Mouse (Mus musculus) limb, embryonic 14.5 days (tissue): ENCODE results near the gene Ubtd1. TPM values are rescaled to one million over a fixed set of nuclear protein-coding genes. Genes with fewer than 3 reads are reported as not detected.

ENCODE experiments used
- ATAC-seq: fragments of 200-750 bp; cut with Nextera tagmentation; 2 replicates; pipeline ENCODE4 v1.8.0; 2017; ENCODE audit warnings: low read depth, moderate number of reproducible peaks, moderate TSS enrichment; ENCODE audit not compliant: low FRiP score
- DNase-seq: peaks from one replicate; pipeline ENCODE4 v3.0.0-alpha.2; 2015; ENCODE audit warnings: low spot score
- H3K27ac ChIP-seq: fragments of 300-500 bp; sonication (generic); replicated peaks from 2 replicates; pipeline ENCODE4 v1.5.1; 2014; ENCODE audit warnings: low read depth, mild to moderate bottlenecking, low read length, moderate library complexity, mixed read lengths
- H3K27me3 ChIP-seq: fragments of 300-500 bp; sonication (generic); 2 replicates; pipeline ENCODE4 v1.6.1; 2014; ENCODE audit warnings: low read length, mixed read lengths; ENCODE audit not compliant: control insufficient read depth, insufficient read depth
- H3K36me3 ChIP-seq: fragments of 300-500 bp; sonication (generic); 2 replicates; pipeline ENCODE4 v1.6.1; 2014; ENCODE audit warnings: mild to moderate bottlenecking, low read length, moderate library complexity, mixed read lengths; ENCODE audit not compliant: control insufficient read depth, insufficient read depth
- H3K4me1 ChIP-seq: fragments of 300-500 bp; sonication (generic); 2 replicates; pipeline ENCODE4 v1.6.1; 2014; ENCODE audit warnings: antibody characterized with exemption, low read length, mixed read lengths; ENCODE audit not compliant: control insufficient read depth, insufficient read depth
- H3K4me2 ChIP-seq: fragments of 300-500 bp; sonication (generic); replicated peaks from 2 replicates; pipeline ENCODE4 v1.6.1; 2014; ENCODE audit warnings: low read depth, mild to moderate bottlenecking, low read length, moderate library complexity; ENCODE audit not compliant: severe bottlenecking
- H3K4me3 ChIP-seq: fragments of 300-500 bp; sonication (generic); replicated peaks from 2 replicates; pipeline ENCODE4 v1.5.1; 2014; ENCODE audit warnings: low read length
- H3K9ac ChIP-seq: fragments of 300-500 bp; sonication (generic); 2 replicates; pipeline ENCODE4 v1.6.1; 2014; ENCODE audit warnings: mild to moderate bottlenecking, low read depth, low read length, moderate library complexity; ENCODE audit not compliant: severe bottlenecking
- H3K9me3 ChIP-seq: fragments of 300-500 bp; sonication (generic); 2 replicates; pipeline ENCODE4 v1.6.1; 2016; ENCODE audit warnings: low read length; ENCODE audit not compliant: control insufficient read depth
- POLR2A ChIP-seq: fragments of 200-500 bp; IDR thresholded peaks from 2 replicates; pipeline ENCODE4 v1.8.0; 2012; ENCODE audit warnings: inconsistent platforms, mild to moderate bottlenecking, moderate library complexity, borderline replicate concordance; ENCODE audit not compliant: insufficient read depth, insufficient read length; ENCODE audit errors: extremely low read depth
- WGBS: fragments of 180-500 bp; shearing (Covaris S2); extraction: QIAGEN DNeasy Blood & Tissue Kit; methylation state at CpG from one replicate; pipeline ENCODE4 v1.1.7; 2014; 5-methylcytosine and 5-hydroxymethylcytosine counted together
- polyA plus RNA-seq, 2 experiments: library from polyadenylated mRNA; depleted of rRNA in 1 of 2; stranded (reverse) in 1 of 2; unstranded in 1 of 2; fragments of >200 nt; fragmentation: Nextera tagmentation in 1 of 2; extraction: Ambion mirVana in 1 of 2; gene quantifications; 2 replicates each; pipeline versions ENCODE4 v1.2.1 to v1.2.3; 2012 to 2014

Ubtd1 gene
- polyA plus RNA-seq, 2 experiments, result 19.4 to 38.9 TPM

DNA sequence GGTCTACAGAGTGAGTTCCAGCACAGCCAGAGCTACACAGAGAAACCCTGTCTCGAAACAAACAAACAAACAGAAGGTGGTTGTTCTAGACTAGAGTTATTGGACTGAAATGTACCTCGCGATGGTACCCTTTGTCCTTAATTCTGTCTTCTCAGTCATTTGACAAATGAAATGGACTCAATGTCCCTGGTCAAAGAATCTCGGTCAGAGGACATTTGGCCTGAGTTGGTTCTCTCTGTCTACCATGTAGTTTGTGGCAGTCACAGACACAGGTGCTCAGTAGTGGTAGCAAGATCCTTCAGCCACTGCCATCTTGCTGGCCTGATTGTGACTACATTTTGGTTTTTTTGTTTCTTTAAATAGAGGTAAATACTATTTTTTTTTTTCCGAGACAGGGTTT lies 4.4 kb downstream of the Ubtd1 start:
- Histone ChIP-seq H3K27ac (no peak overlapping the region), H3K27me3 (no peaks in the 10 kb centered on the region), H3K4me1 (peaks cover 10% of the 10 kb centered on the region), H3K9me3 (no peaks in the 10 kb centered on the region), H3K4me2 (no peak overlapping the region), H3K4me3 (no peak overlapping the region), H3K9ac (no peak overlapping the region), H3K36me3 (no peaks in the 10 kb centered on the region)
- DNase-seq (no peak), ATAC-seq (no peak)
- WGBS, result 91% methylated on average over 5 of the region's 5 CpGs
- TF ChIP-seq POLR2A, result no peak

DNA sequence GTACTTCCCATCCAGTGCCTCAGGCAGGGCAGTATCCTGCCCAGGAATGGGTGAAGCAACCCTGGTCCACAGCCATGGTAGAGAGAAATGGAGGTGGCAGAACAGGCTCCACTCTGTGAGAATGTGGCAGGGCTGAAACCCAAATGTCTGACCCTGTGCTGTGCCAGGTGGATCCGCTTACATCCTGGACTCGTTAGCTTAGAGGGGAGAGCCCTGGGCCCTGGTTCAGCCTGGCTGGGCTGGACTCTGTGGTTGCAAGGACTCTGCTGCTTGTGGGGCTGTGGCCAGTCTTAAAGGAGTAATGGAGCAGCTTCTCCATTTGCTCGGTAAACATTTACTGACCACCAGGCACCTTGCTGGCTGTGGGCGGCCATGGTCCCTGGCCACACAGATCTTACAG lies 5.6 kb downstream of the Ubtd1 start:
- H3K27me3 ChIP-seq, result no peaks in the 10 kb centered on the region
- no peak overlapping the region for H3K4me2 ChIP-seq
- H3K36me3 ChIP-seq, result no peaks in the 10 kb centered on the region
- no peak overlapping the region for H3K4me3 ChIP-seq
- H3K27ac ChIP-seq, result no peak overlapping the region
- TF ChIP-seq POLR2A, result no peak
- ATAC-seq (no peak), DNase-seq (no peak)
- H3K9me3 ChIP-seq, result no peaks in the 10 kb centered on the region
- WGBS, result 77% methylated on average over 4 of the region's 4 CpGs
- no peak overlapping the region for H3K9ac ChIP-seq
- H3K4me1 ChIP-seq, result peaks cover 10% of the 10 kb centered on the region

DNA sequence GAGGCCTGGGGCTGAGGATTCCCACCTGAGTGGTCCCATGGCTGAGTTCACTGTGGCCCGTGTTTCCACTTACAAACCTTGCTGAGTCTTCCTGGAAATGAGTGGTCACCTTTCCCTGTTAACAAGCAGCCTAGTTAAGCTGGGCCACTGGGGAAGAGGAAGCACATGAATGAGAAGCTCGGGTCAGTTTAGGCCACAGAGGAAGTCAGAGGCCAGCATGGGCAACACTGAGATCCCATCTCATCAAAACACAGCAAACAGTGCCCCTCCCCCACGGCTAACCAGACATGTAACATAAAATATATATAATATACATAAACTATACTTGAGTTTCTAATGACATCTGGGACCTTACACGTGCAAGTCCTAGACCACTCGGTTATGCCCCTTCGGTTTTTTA lies 8.2 kb downstream of the Ubtd1 start:
- Histone ChIP-seq H3K9ac (no peak overlapping the region), H3K4me1 (peaks cover 10% of the 10 kb centered on the region), H3K27me3 (no peaks in the 10 kb centered on the region), H3K4me2 (no peak overlapping the region), H3K36me3 (no peaks in the 10 kb centered on the region), H3K4me3 (no peak overlapping the region), H3K9me3 (no peaks in the 10 kb centered on the region), H3K27ac (no peak overlapping the region)
- no peak for TF ChIP-seq POLR2A
- ATAC-seq, result no peak
- DNase-seq, result no peak
- WGBS, result 76% methylated on average over 6 of the region's 6 CpGs

DNA sequence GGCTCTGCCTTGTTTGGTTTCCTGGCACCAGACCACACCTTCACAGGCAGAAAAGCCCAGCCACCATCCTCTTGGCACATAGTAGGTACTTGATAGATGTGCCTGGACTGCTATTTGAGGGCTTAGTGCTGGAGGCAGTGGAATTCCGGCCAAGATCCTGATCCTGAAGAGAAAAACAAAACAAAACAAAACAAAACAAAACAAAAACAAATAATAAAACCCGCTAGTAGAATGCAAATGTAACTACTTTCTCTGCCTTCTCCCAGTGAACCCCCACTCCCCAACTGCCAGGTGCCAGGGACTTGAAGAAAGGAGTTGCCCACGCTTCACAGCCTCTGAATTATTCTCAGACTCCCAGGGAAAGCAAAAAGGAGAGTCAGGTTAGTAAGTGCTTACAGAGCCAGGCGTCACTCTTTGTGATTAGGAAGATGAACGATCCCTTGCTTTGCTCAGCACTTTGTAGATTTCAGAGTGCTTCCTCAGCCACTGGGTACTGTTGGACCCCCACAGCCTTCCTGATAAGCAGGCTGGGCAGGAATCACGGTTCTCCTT lies 10.4 kb downstream of the Ubtd1 start:
- no peak overlapping the region for H3K4me3 ChIP-seq
- no peak overlapping the region for H3K27ac ChIP-seq
- H3K9ac ChIP-seq, result no peak overlapping the region
- H3K9me3 ChIP-seq, result no peaks in the 10 kb centered on the region
- H3K27me3 ChIP-seq, result no peaks in the 10 kb centered on the region
- ATAC-seq (no peak), DNase-seq (no peak)
- no peak overlapping the region for H3K4me2 ChIP-seq
- TF ChIP-seq POLR2A, result no peak
- H3K4me1 ChIP-seq, result peaks cover 19% of the 10 kb centered on the region
- H3K36me3 ChIP-seq, result no peaks in the 10 kb centered on the region
- WGBS, result 37% methylated on average over 6 of the region's 6 CpGs

DNA sequence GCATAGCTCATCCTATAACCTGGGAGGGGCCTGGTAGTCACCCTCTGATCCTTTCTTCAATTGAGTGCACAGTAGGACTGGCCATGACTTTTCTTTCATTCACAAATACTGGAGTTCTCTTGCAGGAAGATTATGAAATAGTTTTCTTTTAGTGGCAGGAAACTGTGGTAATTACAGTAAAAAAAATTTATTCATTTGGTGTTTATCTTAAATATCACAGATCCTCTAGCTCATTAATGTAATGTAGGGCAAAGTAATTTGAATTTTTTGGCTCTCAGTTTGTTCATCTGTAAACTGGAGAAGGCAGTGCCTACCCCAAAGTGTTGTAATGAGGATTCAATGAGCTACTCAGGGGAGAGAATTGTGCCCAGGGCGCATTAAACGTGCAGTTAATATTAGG lies 11.4 kb downstream of the Ubtd1 start:
- Histone ChIP-seq H3K4me3 (no peak overlapping the region), H3K9ac (no peak overlapping the region), H3K4me2 (no peak overlapping the region), H3K36me3 (no peaks in the 10 kb centered on the region), H3K27me3 (no peaks in the 10 kb centered on the region), H3K9me3 (no peaks in the 10 kb centered on the region), H3K27ac (no peak overlapping the region), H3K4me1 (peaks cover 28% of the 10 kb centered on the region)
- no peak for TF ChIP-seq POLR2A
- DNase-seq (no peak), ATAC-seq (no peak)
- WGBS, result 77% methylated on average over 2 of the region's 2 CpGs

DNA sequence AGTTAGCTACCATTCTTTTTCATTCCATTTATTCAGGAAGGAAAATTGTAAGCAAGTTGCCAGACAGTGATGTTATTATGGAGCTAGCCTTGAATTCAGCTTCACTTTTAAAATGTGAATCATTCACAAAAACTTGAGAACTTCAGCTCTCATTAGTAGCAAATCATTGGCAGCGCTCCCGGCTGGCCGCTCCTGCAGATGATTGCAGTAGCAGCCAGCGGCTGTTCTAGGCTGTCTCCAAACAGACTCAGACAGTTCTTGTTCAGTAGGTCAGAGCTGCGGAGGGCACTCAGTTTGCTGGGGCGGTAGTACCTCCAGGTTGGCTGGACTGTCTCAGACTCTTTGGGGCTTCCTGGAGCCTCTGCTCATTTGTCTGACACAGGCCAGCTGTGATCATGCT lies 11.9 kb downstream of the Ubtd1 start:
- no peaks in the 10 kb centered on the region for H3K27me3 ChIP-seq
- H3K27ac ChIP-seq, result no peak overlapping the region
- 55% methylated on average over 6 of the region's 6 CpGs for WGBS
- H3K9me3 ChIP-seq, result no peaks in the 10 kb centered on the region
- H3K4me1 ChIP-seq, result peaks cover 29% of the 10 kb centered on the region
- TF ChIP-seq POLR2A, result no peak
- H3K4me3 ChIP-seq, result no peak overlapping the region
- no peak overlapping the region for H3K4me2 ChIP-seq
- H3K36me3 ChIP-seq, result no peaks in the 10 kb centered on the region
- DNase-seq, result peak; percentile 87
- ATAC-seq, result no peak
- no peak overlapping the region for H3K9ac ChIP-seq
